Mouse (Mus musculus) kidney, adult 11 months (tissue): Measurements from ENCODE around the gene Celf2.

ENCODE experiments used
- DNase-seq: peaks from one replicate; pipeline ENCODE4 v3.0.0; 2022

Celf2 gene

GRCm38 (mm10) chr2:6536372-6536771 lies 973.0 kb downstream of the Celf2 start:
- DNase-seq = no peak

GRCm38 (mm10) chr2:6532341-6532740 lies 977.0 kb downstream of the Celf2 start:
- DNase-seq = no peak

- no peak for DNase-seq
These were observed 981.3 kb downstream of the Celf2 start for GRCm38 (mm10) chr2:6528076-6528475.

GRCm38 (mm10) chr2:6526825-6527224 lies 982.5 kb downstream of the Celf2 start:
- no peak for DNase-seq

GRCm38 (mm10) chr2:6526311-6526710 lies 983.1 kb downstream of the Celf2 start:
- no peak for DNase-seq

- no peak for DNase-seq
These were observed 985.5 kb downstream of the Celf2 start for GRCm38 (mm10) chr2:6523924-6524300.

- DNase-seq = no peak
These were observed 986.0 kb downstream of the Celf2 start for GRCm38 (mm10) chr2:6523261-6523923.

- DNase-seq = no peak
These were observed 987.0 kb downstream of the Celf2 start for GRCm38 (mm10) chr2:6522411-6522810.

GRCm38 (mm10) chr2:6513176-6513575 lies 996.2 kb downstream of the Celf2 start:
- no peak for DNase-seq

- DNase-seq = no peak
These were observed 1002.3 kb downstream of the Celf2 start for GRCm38 (mm10) chr2:6507071-6507470.

GRCm38 (mm10) chr2:6505979-6506811 lies 1003.2 kb downstream of the Celf2 start:
- DNase-seq = no peak

GRCm38 (mm10) chr2:6505531-6505930 lies 1003.8 kb downstream of the Celf2 start:
- DNase-seq = no peak

- DNase-seq = no peak
These were observed 1011.3 kb downstream of the Celf2 start for GRCm38 (mm10) chr2:6498101-6498500.

- no peak for DNase-seq
These were observed 1011.7 kb downstream of the Celf2 start for GRCm38 (mm10) chr2:6497636-6498035.

- DNase-seq = no peak
These were observed 1015.5 kb downstream of the Celf2 start for GRCm38 (mm10) chr2:6493886-6494285.

GRCm38 (mm10) chr2:6490870-6491269 lies 1018.5 kb downstream of the Celf2 start:
- no peak for DNase-seq

GRCm38 (mm10) chr2:6490076-6490475 lies 1019.3 kb downstream of the Celf2 start:
- no peak for DNase-seq
